Mouse (Mus musculus) cerebellum, adult 8-10 months (tissue): Measurements from ENCODE around the gene Yju2.

Source experiments
- DNase-seq: peaks from one replicate; pipeline ENCODE4 v3.0.0; 2022

The Yju2 gene

GRCm38 (mm10) chr17:55960791-55961190, 1.9 kb downstream of the Yju2 start:
- DNase-seq, result peak; percentile 36

GRCm38 (mm10) chr17:55961631-55962030, 2.7 kb downstream of the Yju2 start:
- no peak for DNase-seq

GRCm38 (mm10) chr17:55963171-55963570, 4.3 kb downstream of the Yju2 start:
- DNase-seq, result no peak

- DNase-seq, result no peak
Measured at GRCm38 (mm10) chr17:55964496-55964895, 5.6 kb downstream of the Yju2 start.

- no peak for DNase-seq
Measured at GRCm38 (mm10) chr17:55964996-55965395, 6.1 kb downstream of the Yju2 start.

- DNase-seq, result no peak
Measured at GRCm38 (mm10) chr17:55967186-55967585, 8.3 kb downstream of the Yju2 start.

- DNase-seq, result no peak
Measured at GRCm38 (mm10) chr17:55968210-55968609, 9.3 kb downstream of the Yju2 start.

- DNase-seq, result no peak
Measured at GRCm38 (mm10) chr17:55969560-55969959, 10.7 kb downstream of the Yju2 start.

GRCm38 (mm10) chr17:55969966-55970891, 11.3 kb downstream of the Yju2 start, which contains the start of gene Shd:
Gene Shd (plus strand): TSS chr17:55970467.
- peak; percentile 67 for DNase-seq

- no peak for DNase-seq
Measured at GRCm38 (mm10) chr17:55971453-55971852, 12.6 kb downstream of the Yju2 start.

GRCm38 (mm10) chr17:55976255-55976862, 17.5 kb downstream of the Yju2 start:
- peak; percentile 86 for DNase-seq

GRCm38 (mm10) chr17:55977301-55977700, 18.4 kb downstream of the Yju2 start:
- DNase-seq, result no peak

- peak; percentile 82 for DNase-seq
Measured at GRCm38 (mm10) chr17:55986030-55986961, 27.4 kb downstream of the Yju2 start, which contains the start of gene Fsd1. Gene Fsd1 (plus strand): TSS chr17:55986509.

- no peak for DNase-seq
Measured at GRCm38 (mm10) chr17:55990278-55990898, 31.5 kb downstream of the Yju2 start.

GRCm38 (mm10) chr17:55996007-55996406, 37.1 kb downstream of the Yju2 start:
- no peak for DNase-seq

- DNase-seq, result no peak
Measured at GRCm38 (mm10) chr17:55999794-56000499, 41.0 kb downstream of the Yju2 start.

GRCm38 (mm10) chr17:56003000-56003399, 44.1 kb downstream of the Yju2 start:
- DNase-seq, result no peak

GRCm38 (mm10) chr17:56005415-56006061, 46.6 kb downstream of the Yju2 start, which contains the start of the genes Stap2 and Mpnd:
Gene Stap2 (minus strand): TSS chr17:56005584.
Gene Mpnd (plus strand): TSS chr17:56005711.
- no peak for DNase-seq

- no peak for DNase-seq
Measured at GRCm38 (mm10) chr17:56006956-56007355, 48.1 kb downstream of the Yju2 start.

- DNase-seq, result no peak
Measured at GRCm38 (mm10) chr17:56007444-56008355, 48.8 kb downstream of the Yju2 start.
